Mouse (Mus musculus) liver, embryonic 11.5 days (tissue): ENCODE measurements around the gene 3110082J24Rik. TPM values are rescaled to one million over a fixed set of nuclear protein-coding genes. Genes with fewer than 3 reads are reported as not detected.

Experiments
- ATAC-seq: fragments of 200-750 bp; cut with Nextera tagmentation; replicated peaks from 2 replicates; pipeline ENCODE4 v1.8.0; 2017; ENCODE audit warnings: moderate number of reproducible peaks, mild to moderate bottlenecking, moderate TSS enrichment, moderate library complexity; ENCODE audit not compliant: low FRiP score
- DNase-seq: peaks from one replicate; pipeline ENCODE4 v3.0.0-alpha.2; 2017; ENCODE audit warnings: low spot score
- H3K27ac ChIP-seq: fragments of 300-500 bp; sonication (generic); 2 replicates; pipeline ENCODE4 v1.5.1; 2014; ENCODE audit warnings: mild to moderate bottlenecking, low read depth, low read length, control low read depth
- H3K27me3 ChIP-seq: fragments of 300-500 bp; sonication (generic); replicated peaks from 2 replicates; pipeline ENCODE4 v1.6.1; 2014; ENCODE audit warnings: low read length, mixed read lengths; ENCODE audit not compliant: control insufficient read depth, insufficient read depth
- H3K36me3 ChIP-seq: fragments of 300-500 bp; sonication (generic); 2 replicates; pipeline ENCODE4 v1.6.1; 2014; ENCODE audit warnings: mild to moderate bottlenecking, low read length, moderate library complexity, mixed read lengths; ENCODE audit not compliant: control insufficient read depth, insufficient read depth
- H3K4me1 ChIP-seq: fragments of 300-500 bp; sonication (generic); replicated peaks from 2 replicates; pipeline ENCODE4 v1.6.1; 2014; ENCODE audit warnings: low read length, mixed read lengths; ENCODE audit not compliant: control insufficient read depth, insufficient read depth
- H3K4me2 ChIP-seq: fragments of 300-500 bp; sonication (generic); 2 replicates; pipeline ENCODE4 v1.6.1; 2014; ENCODE audit warnings: mild to moderate bottlenecking, control low read depth, moderate library complexity
- H3K4me3 ChIP-seq: fragments of 300-500 bp; sonication (generic); 2 replicates; pipeline ENCODE4 v1.5.1; 2014; ENCODE audit warnings: low read depth, low read length, control low read depth
- H3K9ac ChIP-seq: fragments of 300-500 bp; sonication (generic); 2 replicates; pipeline ENCODE4 v1.6.1; 2014; ENCODE audit warnings: low read depth, low read length, control low read depth
- H3K9me3 ChIP-seq: fragments of 300-500 bp; sonication (generic); 2 replicates; pipeline ENCODE4 v1.6.1; 2016; ENCODE audit warnings: low read length, inconsistent platforms, mixed read lengths; ENCODE audit not compliant: control insufficient read depth
- WGBS: fragments of 180-500 bp; shearing (Covaris S2); extraction: QIAGEN DNeasy Blood & Tissue Kit; methylation state at CpG from one replicate; pipeline ENCODE4 v1.1.7; 2014; 5-methylcytosine and 5-hydroxymethylcytosine counted together
- polyA plus RNA-seq: library from polyadenylated mRNA; unstranded; fragments of >200 nt; fragmentation: Nextera tagmentation; extraction: Ambion mirVana; gene quantifications from 2 replicates; pipeline ENCODE4 v1.2.1, GENCODE M21; 2014

3110082J24Rik gene
- polyA plus RNA-seq, result not detected in 2 replicates

DNA sequence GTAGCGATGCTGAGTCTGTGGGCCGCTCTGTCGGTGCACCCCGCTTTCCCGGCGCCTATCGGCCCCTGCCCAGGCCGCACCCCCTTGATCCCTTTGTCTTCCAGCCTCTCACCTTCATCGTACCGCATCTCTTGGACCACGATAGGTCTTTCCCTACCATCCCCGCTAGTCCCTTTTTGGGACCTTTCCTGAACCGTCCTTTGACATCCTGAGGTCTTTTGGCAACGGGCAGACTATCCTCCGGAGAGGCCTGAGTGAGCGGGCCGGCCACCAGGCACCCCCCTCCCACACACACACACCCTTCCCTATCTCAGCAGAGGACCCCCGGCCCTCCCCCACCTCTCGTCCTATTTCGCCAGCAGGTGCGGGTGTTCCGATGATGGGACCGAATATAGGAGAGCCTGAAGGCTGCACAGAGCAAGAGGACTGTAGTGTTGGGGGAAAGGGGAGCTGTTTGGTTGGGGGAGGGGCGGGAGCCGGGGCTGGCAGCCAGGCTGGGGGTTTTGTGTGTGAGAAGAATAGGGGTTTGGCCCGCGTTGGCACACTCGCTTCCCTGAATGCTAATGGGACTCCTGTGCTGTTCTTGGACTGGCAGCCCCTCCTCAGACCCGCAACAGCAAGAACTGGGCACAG is at the start of gene 3110082J24Rik:
3110082J24Rik (minus strand) TSS at position 419 of the 633 bp plus-strand sequence.
- Histone ChIP-seq H3K27me3 (peaks cover 67% of the 10 kb centered on the region), H3K9ac (no peak within 1 kb of the TSS), H3K27ac (no peak within 1 kb of the TSS), H3K9me3 (no peaks in the 10 kb centered on the region), H3K36me3 (no peaks in the 10 kb centered on the region), H3K4me1 (peaks cover 3% of the 10 kb centered on the region), H3K4me3 (peak within 1 kb of the TSS; percentile 39), H3K4me2 (peak within 1 kb of the TSS; percentile 58)
- 3% methylated on average over 29 of the region's 29 CpGs for WGBS
- DNase-seq (no peak), ATAC-seq (no peak)

DNA sequence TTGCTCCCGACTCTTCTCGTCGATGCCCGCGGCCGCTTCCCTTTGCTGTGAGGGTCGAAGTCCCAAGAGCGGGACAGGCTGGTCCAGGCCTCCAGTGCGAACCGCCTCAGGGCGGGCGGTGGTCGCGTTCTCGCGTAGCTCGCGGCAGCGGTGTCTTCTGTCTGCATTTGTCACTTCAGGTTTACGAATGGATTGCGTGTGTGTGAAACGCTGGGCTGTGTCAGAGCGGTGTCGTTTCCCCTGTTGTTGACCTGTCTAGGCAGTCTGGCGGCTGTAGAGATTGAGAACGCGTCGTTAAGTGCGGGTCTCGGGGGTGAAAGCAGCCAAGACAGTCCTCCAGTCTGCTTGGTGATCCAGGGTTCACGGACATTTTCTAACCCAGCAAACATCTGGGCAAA is 49.5 kb upstream of the 3110082J24Rik start:
- Histone ChIP-seq H3K4me2 (peak overlapping the region; percentile 85), H3K4me3 (peak overlapping the region; percentile 75), H3K9me3 (no peaks in the 10 kb centered on the region), H3K27ac (peak overlapping the region; percentile 78), H3K4me1 (peaks cover 6% of the 10 kb centered on the region; the same call in 1 of the 2 replicates), H3K27me3 (no peaks in the 10 kb centered on the region), H3K9ac (peak overlapping the region; percentile 73), H3K36me3 (0 out of 2 replicates have a peak, but pooled peaks cover 1% of the 10 kb centered on the region)
- DNase-seq (no peak), ATAC-seq (peak; percentile 49)
- WGBS, result under 1% methylated on average over 31 of the region's 31 CpGs

DNA sequence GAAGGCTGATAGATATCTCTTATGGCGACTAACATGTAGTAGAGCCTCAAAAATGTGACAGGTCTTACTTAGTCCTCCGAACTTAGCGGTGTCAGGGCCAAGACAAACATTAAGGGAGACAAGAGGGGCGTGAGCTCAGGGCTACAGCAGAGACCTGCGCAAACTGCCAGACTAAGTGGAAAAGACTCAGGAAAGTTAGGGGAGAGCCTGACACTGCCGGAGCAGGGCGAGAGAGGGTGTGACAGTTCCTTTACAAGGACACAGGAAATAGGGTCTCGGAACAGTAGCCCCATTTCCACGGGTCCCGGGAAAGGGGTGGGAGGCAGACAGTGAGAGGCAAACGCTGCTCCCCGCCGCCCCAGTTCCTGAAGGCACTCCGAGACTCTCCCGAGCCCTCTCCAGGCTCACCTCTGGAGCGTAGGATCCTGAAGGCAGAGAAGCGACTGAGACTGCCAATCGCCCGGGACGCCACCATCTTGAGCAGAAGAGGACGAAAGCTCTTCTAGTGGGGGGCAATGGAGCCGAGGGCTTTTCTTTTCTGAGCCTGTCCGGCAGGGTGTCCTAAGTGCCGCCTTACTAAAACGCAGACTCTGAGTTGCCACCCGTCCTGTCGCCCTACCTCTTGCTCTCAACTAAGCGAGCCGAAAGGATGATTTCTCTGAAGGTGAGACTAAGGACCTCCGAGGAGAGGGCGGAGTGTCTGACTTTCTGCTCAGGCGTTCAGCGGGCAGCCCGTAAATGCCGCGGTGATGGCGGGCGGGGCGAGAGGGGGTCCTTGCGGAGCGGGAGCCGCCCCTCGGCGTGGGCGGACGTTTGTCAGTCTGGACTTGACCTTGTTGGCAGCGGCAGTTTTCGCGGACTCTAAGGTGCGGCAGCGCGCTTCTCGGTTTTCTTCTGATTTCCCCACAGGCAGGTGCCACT is 48.8 kb upstream of the 3110082J24Rik start, which contains the start of the genes Hadha and Hadhb:
Hadha (minus strand) TSS at position 689 of the 921 bp plus-strand sequence.
Hadhb (plus strand) TSS at position 775 of the 921 bp plus-strand sequence.
- Histone ChIP-seq H3K27ac (peak within 1 kb of the TSS; percentile 78), H3K9me3 (no peaks in the 10 kb centered on the region), H3K27me3 (no peaks in the 10 kb centered on the region), H3K36me3 (no peaks in the 10 kb centered on the region), H3K4me2 (peak within 1 kb of the TSS; percentile 85), H3K4me1 (peaks cover 6% of the 10 kb centered on the region; the same call in 1 of the 2 replicates), H3K9ac (peak within 1 kb of the TSS; percentile 73), H3K4me3 (peak within 1 kb of the TSS; percentile 75)
- under 1% methylated on average over 53 of the region's 53 CpGs for WGBS
- DNase-seq, result peak; percentile 95
- ATAC-seq, result peak; percentile 89

DNA sequence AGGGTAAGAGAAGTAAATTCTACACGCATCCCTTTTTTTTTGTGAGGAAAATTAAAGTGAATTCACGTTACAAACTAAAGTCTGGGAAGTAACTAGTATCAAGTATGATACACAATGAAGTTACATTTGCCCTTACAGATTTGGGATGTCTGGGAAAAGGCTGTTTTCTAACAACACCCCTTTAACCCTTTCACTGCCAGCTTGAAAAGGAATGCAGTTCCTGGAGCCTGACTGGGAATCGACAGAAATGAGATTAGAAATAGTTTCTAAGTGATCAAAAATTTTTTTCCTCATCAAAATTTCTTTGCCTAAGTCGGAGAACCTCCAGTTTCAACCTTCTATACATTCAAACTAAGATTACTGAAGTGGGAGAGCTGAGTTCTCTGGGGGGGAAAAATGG is 48.1 kb upstream of the 3110082J24Rik start:
- H3K27ac ChIP-seq, result peak overlapping the region; percentile 78
- peak overlapping the region; percentile 75 for H3K4me3 ChIP-seq
- H3K36me3 ChIP-seq, result no peaks in the 10 kb centered on the region
- peak overlapping the region; percentile 73 for H3K9ac ChIP-seq
- H3K4me1 ChIP-seq, result peaks cover 6% of the 10 kb centered on the region; the same call in 1 of the 2 replicates
- 23% methylated on average over 4 of the region's 4 CpGs for WGBS
- ATAC-seq, result no peak
- H3K4me2 ChIP-seq, result peak overlapping the region; percentile 85
- H3K9me3 ChIP-seq, result no peaks in the 10 kb centered on the region
- no peak for DNase-seq
- H3K27me3 ChIP-seq, result no peaks in the 10 kb centered on the region

DNA sequence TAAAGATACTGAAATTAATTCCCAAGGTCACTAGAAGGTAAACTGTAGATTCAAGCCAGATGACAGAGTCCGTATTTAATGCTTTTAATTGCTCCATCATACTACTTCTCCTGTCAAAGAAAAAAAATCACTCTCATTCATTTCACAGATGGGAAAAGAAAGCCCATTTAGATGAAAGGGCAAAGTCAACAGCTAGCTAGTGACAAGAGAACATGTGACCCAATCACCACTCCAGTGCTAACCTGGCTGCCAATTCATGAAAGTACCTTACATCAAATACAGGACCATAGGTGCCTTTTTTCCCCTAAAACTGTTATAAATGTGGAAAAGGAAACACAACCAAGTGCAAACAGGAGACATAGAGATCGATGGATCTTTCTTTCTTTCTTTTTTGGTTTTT is 47.3 kb upstream of the 3110082J24Rik start:
- Histone ChIP-seq H3K4me1 (peaks cover 6% of the 10 kb centered on the region; the same call in 1 of the 2 replicates), H3K9me3 (no peaks in the 10 kb centered on the region), H3K36me3 (no peaks in the 10 kb centered on the region), H3K27ac (no peak overlapping the region), H3K9ac (no peak overlapping the region), H3K4me3 (no peak overlapping the region), H3K4me2 (no peak overlapping the region), H3K27me3 (no peaks in the 10 kb centered on the region)
- DNase-seq (no peak), ATAC-seq (no peak)
- 91% methylated on average over 2 of the region's 2 CpGs for WGBS

DNA sequence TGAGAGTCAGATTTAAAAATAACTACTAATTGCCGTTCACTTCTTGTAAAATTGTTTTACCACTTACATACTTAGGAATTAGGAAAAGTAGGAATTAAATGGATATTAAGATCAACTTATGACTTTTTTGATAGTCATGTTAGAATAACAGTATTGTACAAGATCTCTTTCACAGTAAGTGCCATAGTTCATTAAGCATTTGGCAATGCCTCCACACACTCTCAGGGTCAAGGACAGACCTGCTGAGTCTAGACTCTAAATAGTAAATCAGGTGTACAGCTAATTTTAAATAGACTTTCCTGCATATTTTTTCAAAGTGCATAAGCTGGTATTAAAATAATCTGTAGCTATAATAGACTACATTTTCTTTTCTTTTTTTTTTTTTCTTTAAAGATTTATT is 46.5 kb upstream of the 3110082J24Rik start:
- Histone ChIP-seq H3K36me3 (no peaks in the 10 kb centered on the region), H3K27ac (no peak overlapping the region), H3K9me3 (no peaks in the 10 kb centered on the region), H3K9ac (no peak overlapping the region), H3K4me1 (peaks cover 6% of the 10 kb centered on the region; the same call in 1 of the 2 replicates), H3K27me3 (no peaks in the 10 kb centered on the region), H3K4me3 (no peak overlapping the region), H3K4me2 (no peak overlapping the region)
- ATAC-seq (no peak), DNase-seq (no peak)
- 90% methylated on average over 1 of the region's 1 CpGs for WGBS

DNA sequence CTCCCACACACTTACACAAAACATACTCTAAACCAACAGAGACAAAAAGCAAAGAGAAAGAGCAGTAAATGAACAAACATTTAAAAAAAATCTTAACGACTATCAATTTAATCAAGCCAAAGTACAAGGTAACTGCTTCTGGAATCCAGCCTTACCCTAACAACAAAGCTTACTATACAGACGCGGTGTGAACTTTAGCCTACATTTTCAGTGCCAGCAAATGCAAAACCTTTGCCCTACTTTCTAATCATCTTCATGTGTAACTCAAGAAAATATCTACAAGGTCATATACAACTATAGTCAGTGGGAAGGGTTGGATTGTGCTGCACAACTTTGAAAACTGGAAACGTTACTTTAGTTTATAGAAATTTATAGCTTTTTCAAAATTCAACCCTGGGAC is 46.1 kb upstream of the 3110082J24Rik start:
- H3K27ac ChIP-seq, result no peak overlapping the region
- no peaks in the 10 kb centered on the region for H3K36me3 ChIP-seq
- DNase-seq, result no peak
- WGBS, result 77% methylated on average over 4 of the region's 4 CpGs
- H3K27me3 ChIP-seq, result no peaks in the 10 kb centered on the region
- H3K4me3 ChIP-seq, result no peak overlapping the region
- no peaks in the 10 kb centered on the region for H3K9me3 ChIP-seq
- ATAC-seq, result no peak
- H3K9ac ChIP-seq, result no peak overlapping the region
- H3K4me1 ChIP-seq, result peaks cover 6% of the 10 kb centered on the region; the same call in 1 of the 2 replicates
- H3K4me2 ChIP-seq, result peak overlapping the region; percentile 39; the same call in 1 of the 2 replicates

DNA sequence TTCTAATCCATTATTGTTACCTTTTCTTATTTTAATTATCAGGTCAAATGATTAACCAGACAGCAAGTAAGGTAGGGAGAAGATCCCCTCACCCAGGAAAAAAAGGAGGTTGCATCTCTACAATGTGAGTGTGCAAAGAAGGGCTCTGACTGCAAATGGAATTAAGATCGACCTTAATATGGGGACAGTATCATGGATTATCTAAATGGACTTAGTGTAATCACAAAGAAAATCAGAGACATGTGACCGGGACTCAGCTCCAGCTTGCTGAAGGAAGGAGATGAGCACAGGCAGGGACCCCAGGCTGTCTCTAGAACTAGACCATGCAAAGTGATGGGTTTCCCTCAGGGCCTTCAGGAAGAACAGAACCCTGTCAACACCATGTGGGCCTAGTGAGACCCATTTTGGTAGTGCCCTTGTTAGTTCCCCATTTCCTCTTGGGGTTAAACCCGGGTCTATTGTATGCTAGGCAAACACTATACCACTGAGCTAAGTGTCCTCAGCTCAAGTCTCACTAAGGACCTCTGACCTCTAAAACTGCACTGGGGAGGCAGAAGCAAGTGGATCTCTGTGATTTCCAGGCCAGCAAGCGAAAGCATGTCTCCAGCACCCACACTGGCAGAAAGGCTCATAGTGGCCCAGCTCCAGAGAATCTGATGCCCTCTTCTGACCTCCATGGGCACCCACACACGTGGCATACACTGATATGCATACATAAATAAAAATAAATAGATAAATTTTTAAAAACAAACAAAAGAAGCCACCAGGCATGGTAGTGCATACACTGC is 42.4 kb upstream of the 3110082J24Rik start:
- no peak for ATAC-seq

More for the DNA sequence above, 42.4 kb upstream of the 3110082J24Rik start:
- no peak overlapping the region for H3K4me3 ChIP-seq
- H3K9ac ChIP-seq, result no peak overlapping the region
- H3K27ac ChIP-seq, result no peak overlapping the region
- H3K4me1 ChIP-seq, result 0 out of 2 replicates have a peak, but pooled peaks cover 2% of the 10 kb centered on the region
- DNase-seq, result no peak
- H3K27me3 ChIP-seq, result no peaks in the 10 kb centered on the region
- H3K36me3 ChIP-seq, result peaks cover 20% of the 10 kb centered on the region
- 80% methylated on average over 5 of the region's 5 CpGs for WGBS
- no peak overlapping the region for H3K4me2 ChIP-seq
- H3K9me3 ChIP-seq, result no peaks in the 10 kb centered on the region
